Mouse (Mus musculus): Measurements from ENCODE around the gene Pcsk6.

GRCm38 (mm10) chr7:66043552-66044459 is 182.3 kb downstream of the Pcsk6 start, which contains the start of gene Gm45213:
- TF ChIP-seq POLR2A (IDR thresholded peaks at IDR 0.05; ENCODE audit: insufficient read depth, low read length) (no peak), CTCF (IDR thresholded peaks at IDR 0.05; ENCODE audit: low read depth, low read length) (no peak), EP300 (IDR thresholded peaks at IDR 0.05; ENCODE audit: insufficient read depth, low read depth, low read length) (no peak)

All from ES-Bruce4 (cell line).